Mouse (Mus musculus) CH12.LX (cell line): ENCODE measurements at regions not wholly inside any gene's neighbourhood (a gene's known extent, or its start where the extent isn't known, plus 50 kb on each side); places are given as distances from the start of the nearest gene placed in this dataset.

ENCODE experiments used
- DNase-seq: peaks from one replicate; pipeline ENCODE4 v3.0.0-alpha.2; 2013; ENCODE audit errors: extremely low read depth
- H3K27ac ChIP-seq: 2 replicates; pipeline ENCODE4 v1.5.1; 2012; ENCODE audit warnings: low read depth, mild to moderate bottlenecking, control low read depth, moderate library complexity; ENCODE audit not compliant: insufficient read depth
- H3K27me3 ChIP-seq: replicated peaks from 2 replicates; pipeline ENCODE3; 2012; ENCODE audit warnings: inconsistent platforms
- H3K36me3 ChIP-seq, 2 experiments: replicated peaks in 1 of 2; 2 replicates each; pipeline versions ENCODE3 to v1.6.1; 2012; ENCODE audit warnings: inconsistent platforms in 1 of 2, low read length in 1 of 2, mild to moderate bottlenecking in 1 of 2, mixed read lengths in 1 of 2, moderate library complexity in 1 of 2; ENCODE audit not compliant: control insufficient read depth in 1 of 2, insufficient read depth in 1 of 2
- H3K4me1 ChIP-seq, 2 experiments: 2 replicates each; pipeline ENCODE4 v1.6.1; 2012; ENCODE audit warnings: inconsistent platforms in 1 of 2, moderate library complexity in 1 of 2; ENCODE audit not compliant: insufficient read depth in 2 of 2, control insufficient read depth in 1 of 2
- H3K4me2 ChIP-seq: 2 replicates; pipeline ENCODE4 v1.6.1; 2012; ENCODE audit warnings: low read depth, mild to moderate bottlenecking, control low read depth; ENCODE audit not compliant: poor library complexity, insufficient read depth, severe bottlenecking
- H3K4me3 ChIP-seq, 3 experiments: fragments of 150-350 bp in 1 of 3; sonication (generic) in 1 of 3; replicated peaks in 1 of 3; 2 replicates each; pipeline versions ENCODE3 to v1.5.1; 2011 to 2012; ENCODE audit warnings: low read depth in 2 of 3, low read length in 2 of 3, mild to moderate bottlenecking in 2 of 3, moderate library complexity in 2 of 3, control low read depth in 1 of 3, improper control_type of control experiment in 1 of 3, inconsistent platforms in 1 of 3, mixed read lengths in 1 of 3; ENCODE audit not compliant: poor library complexity in 1 of 3
- H3K79me2 ChIP-seq: replicated peaks from 2 replicates; pipeline ENCODE4 v1.6.1; 2012; ENCODE audit warnings: mild to moderate bottlenecking, moderate library complexity; ENCODE audit not compliant: control insufficient read depth, poor library complexity, insufficient read depth, severe bottlenecking; ENCODE audit errors: extremely low read depth
- H3K9ac ChIP-seq: 2 replicates; pipeline ENCODE4 v1.6.1; 2012; ENCODE audit warnings: low read depth, mild to moderate bottlenecking, control low read depth, moderate library complexity; ENCODE audit not compliant: insufficient read depth
- H3K9me3 ChIP-seq: replicated peaks from 2 replicates; pipeline ENCODE3; 2012; ENCODE audit warnings: low read length, inconsistent platforms, mixed read lengths
- BHLHE40 ChIP-seq: IDR thresholded peaks from 2 replicates; pipeline ENCODE4 v1.6.1; 2011; ENCODE audit warnings: mild to moderate bottlenecking, low read depth, low read length, improper control_type of control experiment
- CHD1 ChIP-seq: IDR thresholded peaks from 2 replicates; pipeline ENCODE4 v1.6.1; 2012; ENCODE audit warnings: low read depth, low read length, improper control_type of control experiment, inconsistent platforms
- CHD2 ChIP-seq: IDR thresholded peaks from 2 replicates; pipeline ENCODE4 v1.6.1; 2011; ENCODE audit warnings: low read length, improper control_type of control experiment
- CTCF ChIP-seq, 2 experiments: IDR thresholded peaks in 1 of 2; conservative IDR thresholded peaks in 1 of 2; 2 replicates each; pipeline ENCODE4 v1.5.1; 2011 to 2012; ENCODE audit warnings: low read depth in 2 of 2, low read length in 2 of 2, improper control_type of control experiment in 1 of 2, inconsistent platforms in 1 of 2, mild to moderate bottlenecking in 1 of 2, moderate library complexity in 1 of 2
- EP300 ChIP-seq: IDR thresholded peaks from 2 replicates; pipeline ENCODE4 v1.6.1; 2011; ENCODE audit warnings: low read length, improper control_type of control experiment
- HCFC1 ChIP-seq: IDR thresholded peaks from 2 replicates; pipeline ENCODE4 v1.6.1; 2012; ENCODE audit warnings: low read depth, mild to moderate bottlenecking, inconsistent platforms, low read length, improper control_type of control experiment
- JUND ChIP-seq: conservative IDR thresholded peaks from 2 replicates; pipeline ENCODE4 v1.6.1; 2011; ENCODE audit warnings: low read depth, low read length, improper control_type of control experiment
- NELFE ChIP-seq: IDR thresholded peaks from 2 replicates; pipeline ENCODE4 v1.6.1; 2011; ENCODE audit warnings: low read depth, low read length, improper control_type of control experiment
- NRF1 ChIP-seq: IDR thresholded peaks from 2 replicates; pipeline ENCODE4 v1.6.1; 2014; ENCODE audit warnings: low read depth, mild to moderate bottlenecking, inconsistent platforms, low read length, improper control_type of control experiment, moderate library complexity
- PAX5 ChIP-seq: IDR thresholded peaks from 2 replicates; pipeline ENCODE4 v1.6.1; 2012; ENCODE audit warnings: low read length, inconsistent platforms, mixed read lengths
- POLR2A ChIP-seq: IDR thresholded peaks from 2 replicates; pipeline ENCODE4 v1.6.1; 2011; ENCODE audit warnings: low read depth, mild to moderate bottlenecking, improper control_type of control experiment, low read length
- POLR2AphosphoS2 ChIP-seq: IDR thresholded peaks from 2 replicates; pipeline ENCODE4 v1.6.1; 2011; ENCODE audit warnings: low read depth, low read length, improper control_type of control experiment
- RCOR1 ChIP-seq: conservative IDR thresholded peaks from 2 replicates; pipeline ENCODE4 v1.6.1; 2012; ENCODE audit warnings: low read depth, mild to moderate bottlenecking, inconsistent platforms, low read length, improper control_type of control experiment
- SIN3A ChIP-seq: IDR thresholded peaks from 2 replicates; pipeline ENCODE4 v1.6.1; 2012; ENCODE audit warnings: low read length, improper control_type of control experiment, inconsistent platforms
- TBP ChIP-seq: conservative IDR thresholded peaks from 2 replicates; pipeline ENCODE4 v1.6.1; 2011; ENCODE audit warnings: low read depth, low read length, improper control_type of control experiment
- USF1 ChIP-seq: IDR thresholded peaks from 2 replicates; pipeline ENCODE4 v1.6.1; 2014; ENCODE audit warnings: low read depth, mild to moderate bottlenecking, inconsistent platforms, low read length, improper control_type of control experiment
- USF2 ChIP-seq: conservative IDR thresholded peaks from 2 replicates; pipeline ENCODE4 v1.6.1; 2011; ENCODE audit warnings: low read depth, low read length, improper control_type of control experiment
- ZNF384 ChIP-seq: IDR thresholded peaks from 2 replicates; pipeline ENCODE4 v1.6.1; 2012; ENCODE audit warnings: low read depth, low read length, improper control_type of control experiment, inconsistent platforms
- dilution Hi-C: fragments of 300-500 bp; cut with MboI; formaldehyde crosslinking; loops from 2 replicates; pipeline ENCODE4 v1.14.3; 2020; ENCODE audit warnings: low sequenced_read_pairs; ENCODE audit not compliant: extremely low pct_unique_long_range_greater_than_20kb, extremely low pct_ligation_motif_present
- in situ Hi-C: fragments of 300-500 bp; cut with MboI; formaldehyde crosslinking; loops from 3 replicates; pipeline ENCODE4 v1.14.3; 2019; ENCODE audit warnings: low sequenced_read_pairs, low pct_ligation_motif_present, low pct_unique_long_range_greater_than_20kb, mixed read lengths

DNA sequence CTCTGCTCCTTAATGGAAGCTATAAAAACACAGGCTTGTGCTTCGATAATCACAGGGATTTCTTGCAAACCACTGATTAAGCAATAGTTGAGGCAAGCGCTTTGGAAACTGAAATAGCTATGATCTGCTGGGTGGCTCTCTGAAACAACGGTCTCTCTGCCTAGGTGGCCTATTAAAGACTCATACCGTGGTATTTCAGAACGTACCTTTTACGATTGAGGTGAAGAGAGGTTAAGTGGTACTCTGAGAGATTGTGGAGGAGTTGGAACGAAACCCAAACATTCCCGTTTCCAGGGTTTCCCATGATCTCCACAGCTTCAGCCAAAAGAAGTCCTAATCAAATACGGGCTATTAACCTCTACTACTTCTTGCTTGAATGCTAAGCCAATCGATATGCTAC, 212.2 kb downstream of the Actr3 start:
- no peaks in the 10 kb centered on the region for H3K36me3 ChIP-seq
- H3K9ac ChIP-seq, result no peak overlapping the region
- no peak for TF ChIP-seq JUND
- TF ChIP-seq USF2, result no peak
- TF ChIP-seq NRF1, result no peak
- TF ChIP-seq POLR2A, result no peak
- no peak for TF ChIP-seq RCOR1
- no peak for TF ChIP-seq BHLHE40
- TF ChIP-seq NELFE, result no peak
- TF ChIP-seq CTCF (conservative IDR thresholded peaks at IDR 0.05 in 1 of 2, IDR thresholded peaks at IDR 0.05 in 1 of 2; ENCODE audit: low read depth in 2 of 2, low read length in 2 of 2), result no peak
- no peak for TF ChIP-seq SIN3A
- TF ChIP-seq USF1, result no peak
- TF ChIP-seq HCFC1, result no peak
- H3K4me1 ChIP-seq, result no peaks in the 10 kb centered on the region
- no peak overlapping the region for H3K4me2 ChIP-seq
- no peaks in the 10 kb centered on the region for H3K9me3 ChIP-seq
- no peaks in the 10 kb centered on the region for H3K79me2 ChIP-seq
- in situ Hi-C loops, result no loop called here
- H3K27me3 ChIP-seq, result peaks cover 31% of the 10 kb centered on the region
- no peak overlapping the region for H3K27ac ChIP-seq
- no peak for DNase-seq
- no peak overlapping the region for H3K4me3 ChIP-seq
- dilution Hi-C loops, result no loop called here

DNA sequence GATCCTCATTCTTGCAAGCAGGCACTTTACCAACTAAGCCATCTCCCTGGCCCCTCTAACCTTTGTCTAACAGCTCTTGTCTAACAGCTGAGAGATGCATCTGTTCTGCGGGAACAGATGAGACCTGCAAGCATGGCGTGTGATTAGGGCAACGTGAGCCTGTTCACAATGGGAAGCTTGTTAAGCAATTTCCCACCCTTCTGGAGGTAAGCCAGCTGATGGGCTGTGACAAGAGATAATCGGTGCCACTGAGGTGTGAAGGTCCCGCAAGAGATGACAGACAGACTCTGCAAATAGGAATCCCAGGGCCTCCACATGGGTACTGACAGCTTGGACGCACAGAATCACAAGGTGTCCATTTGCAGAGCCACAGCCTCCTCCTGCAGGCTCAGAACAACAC, 219.3 kb downstream of the Actr3 start:
- no peak overlapping the region for H3K4me2 ChIP-seq
- DNase-seq, result no peak
- dilution Hi-C loops (no loop called here), in situ Hi-C loops (no loop called here)
- no peak overlapping the region for H3K27ac ChIP-seq
- TF ChIP-seq EP300 (no peak), RCOR1 (no peak), HCFC1 (no peak), PAX5 (no peak), CHD1 (no peak), TBP (no peak), CHD2 (no peak), POLR2AphosphoS2 (no peak)
- H3K79me2 ChIP-seq, result no peaks in the 10 kb centered on the region
- no peak overlapping the region for H3K9ac ChIP-seq
- H3K4me1 ChIP-seq, result no peaks in the 10 kb centered on the region
- peaks cover 27% of the 10 kb centered on the region for H3K27me3 ChIP-seq
- H3K4me3 ChIP-seq, result no peak overlapping the region
- no peaks in the 10 kb centered on the region for H3K36me3 ChIP-seq
- no peaks in the 10 kb centered on the region for H3K9me3 ChIP-seq

DNA sequence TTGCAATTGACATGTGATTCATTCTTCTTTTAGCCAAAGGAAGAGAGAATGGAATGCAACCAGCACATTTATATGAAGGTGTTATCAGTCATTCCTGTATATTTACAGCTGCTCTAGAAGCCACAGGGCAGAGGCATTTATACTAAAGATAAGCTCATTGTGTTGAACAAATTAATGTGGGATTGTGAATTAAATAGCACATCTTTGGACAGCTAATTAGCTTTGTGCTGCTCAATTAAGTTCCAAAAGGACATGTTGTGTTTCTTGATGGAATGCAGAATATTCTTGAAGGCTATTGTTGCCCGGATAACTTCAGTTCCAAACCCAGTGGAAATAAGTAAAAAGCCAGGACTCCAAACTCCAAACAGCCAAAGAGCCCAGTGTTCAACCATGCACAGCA, 248.4 kb downstream of the Actr3 start:
- Histone ChIP-seq H3K79me2 (no peaks in the 10 kb centered on the region), H3K4me2 (no peak overlapping the region), H3K4me3 (no peak overlapping the region), H3K9me3 (no peaks in the 10 kb centered on the region), H3K9ac (no peak overlapping the region), H3K4me1 (no peaks in the 10 kb centered on the region), H3K27me3 (peaks cover 22% of the 10 kb centered on the region), H3K27ac (no peak overlapping the region), H3K36me3 (no peaks in the 10 kb centered on the region)
- dilution Hi-C loops, result no loop called here
- DNase-seq, result no peak
- in situ Hi-C loops, result no loop called here
- TF ChIP-seq HCFC1, result no peak
- TF ChIP-seq PAX5, result no peak
- no peak for TF ChIP-seq ZNF384
- TF ChIP-seq, all 38 proteins: peak for 0
